Mouse (Mus musculus) lung, postnatal 0 days (tissue): ENCODE data around the gene Taf1a. TPM values are rescaled to one million over a fixed set of nuclear protein-coding genes. Genes with fewer than 3 reads are reported as not detected.

Experiments used
- ATAC-seq: fragments of 200-750 bp; cut with Nextera tagmentation; 2 replicates; pipeline ENCODE4 v1.8.0; 2017; ENCODE audit warnings: moderate library complexity
- DNase-seq: peaks from one replicate; pipeline ENCODE4 v3.0.0-alpha.2; 2016; ENCODE audit warnings: low spot score
- H3K27ac ChIP-seq: fragments of 300-500 bp; sonication (generic); 2 replicates; pipeline ENCODE4 v1.5.1; 2014; ENCODE audit warnings: antibody characterized with exemption, mild to moderate bottlenecking, low read length, mixed read lengths
- H3K27me3 ChIP-seq: fragments of 300-500 bp; sonication (generic); replicated peaks from 2 replicates; pipeline ENCODE4 v1.6.1; 2014; ENCODE audit warnings: low read length, mixed read lengths; ENCODE audit not compliant: insufficient read depth
- H3K36me3 ChIP-seq: fragments of 300-500 bp; sonication (generic); 2 replicates; pipeline ENCODE4 v1.6.1; 2014; ENCODE audit warnings: low read length, mixed read lengths; ENCODE audit not compliant: insufficient read depth
- H3K4me1 ChIP-seq: fragments of 300-500 bp; sonication (generic); 2 replicates; pipeline ENCODE4 v1.6.1; 2014; ENCODE audit warnings: antibody characterized with exemption, low read depth, low read length, mixed read lengths; ENCODE audit not compliant: insufficient read depth
- H3K4me2 ChIP-seq: fragments of 300-500 bp; sonication (generic); replicated peaks from 2 replicates; pipeline ENCODE4 v1.6.1; 2014; ENCODE audit warnings: low read depth, mild to moderate bottlenecking, low read length, moderate library complexity, mixed read lengths
- H3K4me3 ChIP-seq: fragments of 300-500 bp; sonication (generic); 2 replicates; pipeline ENCODE4 v1.5.1; 2014; ENCODE audit warnings: low read depth, low read length
- H3K9ac ChIP-seq: fragments of 300-500 bp; sonication (generic); replicated peaks from 2 replicates; pipeline ENCODE4 v1.6.1; 2014; ENCODE audit warnings: low read depth, mild to moderate bottlenecking
- H3K9me3 ChIP-seq: fragments of 300-500 bp; sonication (generic); 2 replicates; pipeline ENCODE4 v1.6.1; 2016; ENCODE audit warnings: low read length, mixed read lengths
- CTCF ChIP-seq: IDR thresholded peaks from 2 replicates; pipeline ENCODE4 v1.5.1; 2016; ENCODE audit warnings: antibody characterized with exemption, mild to moderate bottlenecking
- EP300 ChIP-seq: IDR thresholded peaks from 2 replicates; pipeline ENCODE4 v1.6.1; 2016; ENCODE audit warnings: antibody characterized with exemption, mild to moderate bottlenecking, control low read depth
- WGBS: fragments of 180-500 bp; shearing (Covaris S2); extraction: QIAGEN DNeasy Blood & Tissue Kit; methylation state at CpG from one replicate; pipeline ENCODE4 v1.1.7; 2014; 5-methylcytosine and 5-hydroxymethylcytosine counted together
- polyA plus RNA-seq: library from polyadenylated mRNA; unstranded; fragments of >200 nt; fragmentation: Nextera tagmentation; extraction: Ambion mirVana; gene quantifications from 2 replicates; pipeline ENCODE4 v1.2.1, GENCODE M21; 2015

Gene Taf1a
- polyA plus RNA-seq, 1 experiment from 2014 or later = 9.5 TPM

DNA sequence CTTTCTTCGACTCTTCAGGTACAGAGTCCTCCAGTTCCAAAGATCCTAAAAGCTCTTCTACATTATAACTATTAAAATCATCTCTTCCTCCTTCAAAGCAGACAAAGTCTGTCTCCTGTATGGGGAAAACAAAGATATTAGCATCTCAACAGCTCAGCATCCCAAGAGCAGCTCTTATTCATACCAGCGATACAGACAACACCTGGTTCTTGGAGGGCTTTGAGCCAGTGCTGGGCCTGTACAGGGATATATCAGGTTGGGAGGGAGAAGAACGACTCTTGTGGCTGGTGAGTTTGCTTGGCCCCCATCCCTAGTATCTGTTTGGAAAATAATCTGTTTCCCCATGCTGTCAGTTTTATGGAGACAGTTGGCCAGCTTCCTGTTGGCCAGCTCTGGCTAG, 29.9 kb upstream of the Taf1a start:
- Histone ChIP-seq H3K4me3 (no peak overlapping the region), H3K36me3 (peaks cover 39% of the 10 kb centered on the region; the same call in 1 of the 2 replicates), H3K9ac (no peak overlapping the region), H3K4me2 (no peak overlapping the region), H3K9me3 (no peaks in the 10 kb centered on the region), H3K27me3 (no peaks in the 10 kb centered on the region), H3K27ac (no peak overlapping the region), H3K4me1 (no peaks in the 10 kb centered on the region)
- no peak for ATAC-seq
- DNase-seq = no peak
- TF ChIP-seq CTCF (no peak), EP300 (no peak)
- WGBS = 96% methylated on average over 3 of the region's 3 CpGs

DNA sequence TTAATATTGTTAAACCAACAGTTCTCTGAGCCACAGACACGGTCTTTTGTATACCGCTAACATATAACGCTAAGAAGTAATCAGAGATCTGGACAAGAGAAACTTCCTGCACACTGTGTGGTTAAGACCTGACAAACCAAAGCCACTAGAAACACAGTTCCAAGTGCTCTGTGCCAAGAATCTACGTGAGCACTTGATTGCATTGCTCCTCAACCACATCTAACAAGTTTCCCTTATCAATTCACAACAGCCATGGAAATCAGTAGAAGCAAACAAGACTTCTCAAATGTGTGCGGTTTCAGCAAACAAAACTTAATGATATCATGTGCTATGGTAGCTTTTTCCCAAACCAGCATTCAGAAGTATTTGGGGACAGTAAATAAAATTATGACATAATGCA, 26.5 kb upstream of the Taf1a start:
- TF ChIP-seq CTCF (no peak), EP300 (no peak)
- H3K27ac ChIP-seq = no peak overlapping the region
- H3K4me2 ChIP-seq = no peak overlapping the region
- 54% methylated on average over 5 of the region's 5 CpGs for WGBS
- no peaks in the 10 kb centered on the region for H3K27me3 ChIP-seq
- H3K4me3 ChIP-seq = no peak overlapping the region
- peaks cover 18% of the 10 kb centered on the region; the same call in 1 of the 2 replicates for H3K36me3 ChIP-seq
- H3K9ac ChIP-seq = no peak overlapping the region
- H3K9me3 ChIP-seq = no peaks in the 10 kb centered on the region
- no peaks in the 10 kb centered on the region for H3K4me1 ChIP-seq
- DNase-seq = peak; percentile 26
- no peak for ATAC-seq

DNA sequence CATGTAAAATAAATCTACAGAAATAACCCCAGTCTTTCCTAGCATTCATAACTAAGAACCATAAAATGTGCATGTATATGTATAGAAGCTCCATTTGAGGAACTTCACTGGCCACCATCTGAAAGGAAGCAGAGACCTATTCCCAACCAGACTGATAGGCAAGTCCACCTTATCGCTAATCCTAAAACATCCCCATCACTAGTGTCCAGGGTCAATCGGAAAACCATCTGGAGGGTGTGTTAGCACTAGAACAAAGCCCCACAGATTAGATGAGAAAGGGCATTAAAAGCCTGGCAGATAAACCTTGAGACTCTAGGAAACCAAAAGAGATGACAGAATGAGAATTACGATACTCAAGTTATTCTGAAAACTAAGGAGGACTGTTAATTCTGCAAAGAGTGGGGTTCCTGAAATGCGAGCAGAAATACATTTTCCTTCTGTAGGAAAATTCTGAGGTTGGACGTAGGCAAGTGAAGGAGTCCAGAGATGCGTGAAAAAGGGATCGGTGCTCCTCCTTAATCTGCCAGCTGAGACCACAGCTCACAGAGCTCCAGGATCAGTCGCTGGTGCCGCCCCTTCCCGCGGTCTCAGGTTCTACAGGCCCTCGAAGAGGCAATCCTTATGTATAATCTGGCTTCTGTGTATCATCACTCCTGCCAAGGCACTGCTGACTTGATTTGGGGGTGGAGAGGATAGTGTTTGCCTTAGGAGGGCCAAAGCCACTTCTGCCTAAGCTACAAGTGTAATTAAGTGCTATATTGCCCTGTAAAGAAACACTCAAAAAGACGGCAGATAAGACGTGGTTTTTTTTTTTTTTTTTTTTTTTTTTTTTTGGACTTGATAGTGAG, 25.8 kb upstream of the Taf1a start:
- DNase-seq (peak; percentile 68), ATAC-seq (peak; percentile 85)
- H3K4me1 ChIP-seq = no peaks in the 10 kb centered on the region
- H3K27me3 ChIP-seq = no peaks in the 10 kb centered on the region
- no peak overlapping the region for H3K4me2 ChIP-seq
- H3K9ac ChIP-seq = no peak overlapping the region
- no peaks in the 10 kb centered on the region for H3K9me3 ChIP-seq
- peaks cover 11% of the 10 kb centered on the region; the same call in 1 of the 2 replicates for H3K36me3 ChIP-seq
- no peak overlapping the region for H3K27ac ChIP-seq
- TF ChIP-seq EP300 (0 out of 2 replicates have a peak, but pooled peaks have one; percentile 18), CTCF (no peak)
- 57% methylated on average over 14 of the region's 14 CpGs for WGBS
- H3K4me3 ChIP-seq = no peak overlapping the region

DNA sequence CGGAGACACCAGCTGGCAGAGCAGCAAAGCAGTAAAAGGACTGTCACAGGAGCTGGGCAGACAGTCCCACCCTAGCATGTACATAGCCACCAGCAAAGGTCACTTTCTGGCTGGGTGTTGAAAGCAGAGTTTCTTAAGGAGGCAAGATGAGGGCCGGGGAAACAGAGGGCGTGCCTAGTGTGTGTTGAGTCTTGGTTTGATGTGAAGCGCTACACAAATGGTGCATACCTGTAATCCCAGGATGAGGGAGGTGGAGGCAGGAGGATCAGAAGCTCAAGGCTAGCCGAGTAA, 25.3 kb upstream of the Taf1a start:
- Histone ChIP-seq H3K4me3 (no peak overlapping the region), H3K27ac (no peak overlapping the region), H3K4me1 (no peaks in the 10 kb centered on the region), H3K27me3 (no peaks in the 10 kb centered on the region), H3K9ac (no peak overlapping the region), H3K4me2 (no peak overlapping the region), H3K9me3 (no peaks in the 10 kb centered on the region), H3K36me3 (peaks cover 10% of the 10 kb centered on the region; the same call in 1 of the 2 replicates)
- ATAC-seq (peak; percentile 71), DNase-seq (peak; percentile 52)
- WGBS = 46% methylated on average over 5 of the region's 5 CpGs
- TF ChIP-seq CTCF = no peak
- no peak for TF ChIP-seq EP300

DNA sequence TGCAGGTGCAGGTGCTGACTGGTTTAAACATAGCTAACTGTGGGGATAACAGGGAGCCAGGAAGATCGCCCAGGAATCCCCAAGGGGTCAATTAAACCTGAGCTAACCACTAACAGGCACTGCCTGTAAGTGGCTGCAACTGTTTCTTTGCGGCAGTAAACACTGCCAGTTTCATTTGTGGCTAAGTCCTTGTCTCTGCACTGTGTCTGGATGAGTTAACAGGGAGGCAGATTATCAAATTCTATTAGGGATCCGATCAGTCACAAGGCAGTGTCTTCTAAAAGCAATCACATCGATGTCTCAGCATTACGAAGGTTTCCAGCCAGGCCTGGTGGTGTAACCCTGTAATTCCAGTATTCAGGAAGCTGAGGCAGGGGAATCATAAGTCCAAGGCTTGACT, 22.4 kb upstream of the Taf1a start:
- Histone ChIP-seq H3K9ac (no peak overlapping the region), H3K9me3 (no peaks in the 10 kb centered on the region), H3K4me2 (no peak overlapping the region), H3K36me3 (no peaks in the 10 kb centered on the region), H3K4me1 (no peaks in the 10 kb centered on the region), H3K27me3 (no peaks in the 10 kb centered on the region), H3K4me3 (no peak overlapping the region), H3K27ac (no peak overlapping the region)
- ATAC-seq = no peak
- no peak for DNase-seq
- 95% methylated on average over 5 of the region's 5 CpGs for WGBS
- TF ChIP-seq CTCF (no peak), EP300 (no peak)

DNA sequence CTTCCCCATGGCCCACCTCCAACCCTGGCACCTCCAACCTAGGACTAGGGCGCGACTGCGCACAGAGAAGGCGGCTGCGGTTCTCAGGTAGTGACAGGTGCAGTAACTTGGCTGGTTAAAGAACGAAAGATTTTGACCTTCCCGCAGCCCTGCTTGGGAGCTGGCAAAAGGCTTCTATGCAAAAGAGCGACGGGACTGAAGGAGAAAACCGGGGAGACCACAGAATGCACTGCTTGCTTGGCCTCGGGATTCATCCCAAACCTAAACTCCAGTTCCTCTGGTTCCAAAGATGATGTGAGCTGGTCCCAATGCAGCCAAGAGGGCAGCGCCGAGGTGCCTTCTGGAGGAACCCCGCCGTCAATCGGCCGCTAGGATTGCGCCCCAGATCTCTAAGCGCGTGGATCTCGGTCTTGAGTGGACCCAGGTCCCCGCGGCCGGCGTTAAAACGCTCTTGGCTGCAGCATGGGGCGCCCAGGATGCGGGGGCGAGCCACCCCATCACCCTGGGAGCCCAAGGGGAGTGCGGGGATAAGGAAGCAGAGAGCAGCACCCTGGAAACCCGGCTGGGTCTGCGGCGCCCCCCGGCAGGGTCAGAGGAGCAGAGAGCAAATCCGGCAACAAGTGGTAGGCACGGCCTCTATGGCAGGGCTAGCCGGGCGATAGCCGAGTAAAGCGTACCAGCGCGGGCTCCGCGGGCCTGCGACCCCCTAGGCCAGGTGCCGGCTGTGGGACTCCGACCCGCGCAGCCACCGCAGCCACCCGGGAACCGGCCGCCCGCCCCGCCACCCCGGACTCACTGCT, 20.0 kb upstream of the Taf1a start:
- H3K9ac ChIP-seq = peak overlapping the region; percentile 96
- H3K9me3 ChIP-seq = no peaks in the 10 kb centered on the region
- peak; percentile 59 for ATAC-seq
- H3K27me3 ChIP-seq = no peaks in the 10 kb centered on the region
- peak overlapping the region; percentile 99 for H3K4me2 ChIP-seq
- peak overlapping the region; percentile 93 for H3K4me3 ChIP-seq
- no peaks in the 10 kb centered on the region for H3K4me1 ChIP-seq
- WGBS = 2% methylated on average over 55 of the region's 56 CpGs
- H3K27ac ChIP-seq = peak overlapping the region; percentile 47
- peak; percentile 40 for DNase-seq
- TF ChIP-seq CTCF (0 out of 2 replicates have a peak, but pooled peaks have one; percentile 1), EP300 (no peak)
- H3K36me3 ChIP-seq = no peaks in the 10 kb centered on the region
